Mouse (Mus musculus): ENCODE measurements around the gene Gm20388.

The Gm20388 gene

DNA sequence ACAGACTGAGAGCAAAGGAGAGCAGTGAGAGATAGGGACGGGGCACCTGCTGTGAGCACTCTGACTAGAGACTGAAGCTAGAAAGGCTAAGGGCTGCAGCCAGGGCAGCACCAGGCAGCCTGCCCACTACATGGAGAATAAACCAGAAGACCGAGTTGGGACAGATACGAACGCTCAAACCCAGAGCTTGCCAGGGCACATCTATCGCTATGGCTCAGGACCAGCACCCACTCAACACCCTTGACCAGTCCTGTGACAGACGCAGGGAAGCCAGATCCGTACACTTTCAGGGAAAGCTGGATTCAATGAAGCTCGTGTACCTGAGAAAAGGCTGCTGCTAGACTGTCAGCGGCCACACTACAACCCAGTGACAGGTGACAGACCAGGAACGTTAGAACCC is 674.9 kb downstream of the Gm20388 start:
- no peak for DNase-seq

DNA sequence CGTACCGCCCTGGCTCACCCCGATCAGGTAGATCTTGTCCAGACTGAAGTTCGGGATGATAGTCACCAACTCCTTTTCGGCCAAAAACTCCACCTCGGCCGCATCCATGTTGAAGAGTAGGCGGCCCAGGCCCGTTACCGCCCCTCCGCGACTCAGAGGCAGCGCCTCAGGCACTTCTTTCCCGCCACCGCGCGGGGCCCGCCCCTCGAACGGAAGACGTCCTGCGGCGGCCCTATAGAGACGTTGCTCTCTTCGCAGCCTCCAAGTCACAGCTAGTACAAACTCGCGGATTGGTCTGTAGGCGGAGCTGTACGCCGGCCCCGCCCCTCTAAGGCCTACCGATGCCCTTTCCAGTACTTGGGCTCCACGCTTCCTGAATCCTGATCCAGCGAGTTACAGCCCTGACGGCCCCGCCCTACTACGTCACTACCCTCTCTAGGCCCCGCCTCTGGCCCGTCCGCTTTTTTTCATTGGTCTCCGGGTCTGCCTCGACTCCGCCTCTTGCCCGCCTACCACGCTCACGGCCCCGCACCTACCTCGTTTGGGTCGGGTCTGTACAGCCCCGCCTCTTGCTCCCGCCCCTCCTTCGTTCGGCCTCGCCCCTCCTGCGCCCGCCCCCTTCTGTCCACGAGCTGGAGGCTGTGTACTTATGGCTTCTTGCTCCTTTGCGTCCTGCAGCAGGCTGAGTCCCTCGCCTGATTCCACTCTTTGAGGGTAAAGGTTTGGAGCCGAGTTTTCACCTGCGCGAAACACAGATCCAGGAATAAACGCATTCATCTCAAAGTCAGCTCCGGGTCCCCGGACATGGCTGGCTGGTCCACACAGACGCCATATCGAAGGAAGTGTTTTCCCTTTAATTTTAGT is 678.5 kb downstream of the Gm20388 start, which contains the start of gene Gins2:
Gins2 (minus strand) TSS at position 397 of the 864 bp plus-strand sequence.
- peak; percentile 98 to 99 for DNase-seq

DNA sequence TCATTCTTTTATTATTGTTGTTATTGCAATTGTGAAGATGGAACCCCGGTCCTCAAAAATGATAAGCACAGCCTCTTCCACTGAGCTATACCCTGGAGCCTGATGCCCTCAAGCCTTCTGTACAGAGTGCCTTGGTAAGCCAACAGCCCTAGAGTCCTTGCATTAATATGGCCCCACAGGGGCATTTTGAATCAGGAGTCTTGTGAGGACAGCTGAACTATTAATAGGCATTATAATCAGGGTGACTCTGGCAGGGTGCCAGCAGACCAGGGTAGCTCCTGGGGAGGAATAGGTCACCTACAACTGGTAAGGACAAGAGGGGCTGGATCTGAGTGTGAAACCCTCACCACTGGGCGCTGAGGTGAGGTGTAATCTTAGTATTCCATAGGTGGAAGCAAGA is 679.3 kb downstream of the Gm20388 start:
- DNase-seq = peak; percentile 63 to 72

DNA sequence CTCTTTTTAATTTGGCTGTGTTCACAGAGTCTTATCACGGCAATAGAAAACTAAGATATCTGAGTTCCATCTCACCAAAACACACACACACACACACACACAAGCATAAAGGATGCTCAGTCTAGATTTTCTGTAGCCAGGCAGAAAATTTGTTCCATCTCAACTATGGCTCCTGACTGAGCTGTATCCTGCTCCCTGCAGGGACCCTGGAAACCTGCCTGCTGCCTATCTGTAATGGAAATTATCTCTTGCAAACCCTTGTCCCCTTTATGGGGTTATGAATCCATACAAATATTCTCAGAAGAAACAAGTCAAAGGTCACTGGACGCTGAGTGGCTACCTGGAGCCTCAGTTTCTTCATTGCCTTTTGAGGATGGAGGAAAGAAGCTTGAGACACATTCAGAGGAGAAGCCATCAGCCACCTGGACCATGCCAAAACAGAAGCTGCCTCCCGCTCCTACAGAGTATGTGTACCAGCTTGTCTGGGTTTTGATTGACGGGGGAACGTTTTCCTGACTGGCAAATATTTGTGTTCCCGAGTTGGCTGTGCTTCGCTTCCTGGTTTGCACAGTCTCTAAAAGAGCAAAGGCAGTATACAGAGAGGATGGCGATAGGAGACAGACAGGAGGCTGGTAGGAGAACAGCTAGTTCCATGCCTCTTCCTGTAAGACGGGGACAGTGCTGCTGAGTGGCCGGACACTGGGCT is 681.1 kb downstream of the Gm20388 start:
- peak; percentile 81 to 85 for DNase-seq

DNA sequence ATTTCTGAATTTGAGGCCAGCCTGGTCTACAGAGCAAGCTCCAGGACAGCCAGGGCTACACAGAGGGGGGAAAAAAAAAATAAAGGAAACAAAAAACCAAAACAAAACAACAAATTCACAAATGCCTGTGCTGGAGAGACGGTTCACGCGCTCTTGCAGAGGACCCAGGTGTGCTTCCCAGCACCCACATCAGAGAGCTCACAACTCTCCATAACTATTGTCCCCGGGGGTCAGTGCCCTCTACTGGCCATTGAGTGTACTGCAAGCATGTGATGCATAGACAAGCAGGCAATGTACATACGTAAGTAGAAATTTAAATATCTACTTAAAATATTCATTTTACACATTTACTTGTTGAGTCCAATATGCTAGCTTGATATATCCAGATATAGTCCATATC is 683.9 kb downstream of the Gm20388 start:
- DNase-seq = no peak

DNA sequence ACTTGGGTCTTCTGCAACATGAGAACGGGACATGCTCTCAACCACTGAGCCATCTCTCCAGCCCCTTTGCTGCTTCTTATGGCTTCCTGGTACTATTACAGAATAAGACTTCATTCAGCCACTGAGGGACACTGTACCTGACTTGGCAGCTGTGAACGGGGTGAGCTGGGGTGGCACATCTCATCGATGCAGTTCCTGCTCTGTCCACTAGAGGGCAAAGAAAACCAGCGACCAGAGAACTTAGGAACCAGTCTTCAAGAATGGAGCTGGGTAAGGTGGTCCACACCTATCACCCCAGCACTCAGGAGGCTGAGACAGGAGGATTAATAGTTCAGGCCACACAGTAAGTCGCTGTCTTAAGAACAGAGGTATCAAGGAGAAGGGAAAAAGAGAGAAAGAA is 685.3 kb downstream of the Gm20388 start:
- peak; percentile 83 to 85 for DNase-seq

DNA sequence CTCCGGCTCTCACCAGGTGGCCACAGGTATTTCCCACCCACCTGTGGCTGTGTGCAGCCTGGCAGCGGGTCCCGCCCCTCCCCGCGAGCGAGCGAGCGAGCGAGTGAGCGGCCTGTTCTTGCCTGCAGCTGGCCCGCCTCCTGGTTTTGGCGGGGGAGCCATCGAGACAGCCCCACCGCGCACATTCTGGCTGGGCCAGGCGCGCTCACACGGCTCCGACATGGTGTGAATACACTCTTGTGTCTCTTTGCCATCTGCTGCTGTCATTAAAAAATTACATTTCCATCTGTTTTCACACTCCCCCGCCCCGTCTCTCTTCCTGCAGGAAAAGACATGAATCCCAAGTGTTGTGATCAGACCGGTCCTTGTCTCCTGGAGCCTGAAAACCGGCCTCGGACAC is 687.9 kb downstream of the Gm20388 start:
- peak; percentile 79 for DNase-seq

DNA sequence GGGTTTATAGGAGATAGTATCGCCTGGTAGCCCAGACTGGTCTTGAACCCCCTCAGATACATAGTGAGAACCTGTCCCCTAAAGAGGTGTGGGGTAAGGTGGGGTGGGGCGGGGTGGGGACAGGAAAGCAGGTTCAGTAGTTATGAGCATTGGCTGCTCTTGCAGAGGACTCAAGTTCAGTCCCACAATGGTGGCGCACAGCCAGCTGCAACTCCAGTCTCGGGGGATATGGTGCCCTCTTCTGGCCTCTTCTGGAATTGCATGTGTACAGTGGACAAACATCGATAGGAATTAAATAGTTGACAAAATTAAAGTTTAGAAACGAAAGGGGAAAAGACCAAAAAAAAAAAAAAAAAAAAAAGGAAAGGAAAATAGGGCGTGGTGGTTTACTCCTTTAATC is 688.9 kb downstream of the Gm20388 start:
- peak; percentile 87 to 93 for DNase-seq

DNA sequence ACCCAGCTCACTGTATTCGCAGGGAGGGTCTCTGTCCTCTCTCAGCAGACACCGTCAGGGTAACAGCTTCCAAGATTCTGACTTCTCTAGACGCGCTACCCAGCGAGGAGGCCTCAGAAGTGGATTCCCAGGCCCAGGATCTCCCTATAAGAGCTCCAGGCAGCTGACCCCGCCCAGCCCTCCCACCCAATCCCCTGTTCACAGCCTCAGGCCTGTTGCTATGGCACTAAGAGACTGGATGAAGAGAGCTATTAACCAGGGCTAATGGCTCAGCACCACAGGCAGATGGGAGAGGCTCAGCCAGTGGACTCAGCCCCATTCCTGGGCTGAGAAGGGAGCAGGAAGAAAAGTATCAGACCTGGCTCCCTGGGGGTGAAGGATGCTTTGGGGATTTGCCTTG is 692.0 kb downstream of the Gm20388 start:
- DNase-seq = no peak

DNA sequence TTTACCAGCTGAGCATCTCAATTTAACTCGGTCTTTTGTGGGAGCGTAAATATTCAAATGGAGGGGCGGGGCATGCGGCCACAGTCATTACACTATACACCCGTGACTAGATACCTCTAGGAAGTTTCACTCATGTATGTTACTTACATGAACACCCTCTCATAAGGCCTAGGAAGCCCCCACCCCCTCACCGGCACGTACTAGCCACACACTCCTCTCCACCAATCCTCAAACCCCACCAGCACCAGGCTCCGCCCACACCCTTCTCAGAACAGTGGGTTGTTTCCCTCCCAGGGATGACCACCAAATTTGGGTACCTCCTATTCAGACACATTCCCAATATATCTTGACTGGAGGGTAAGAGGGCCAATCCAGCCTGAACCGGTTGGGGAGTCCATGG is 696.8 kb downstream of the Gm20388 start:
- DNase-seq = no peak

DNA sequence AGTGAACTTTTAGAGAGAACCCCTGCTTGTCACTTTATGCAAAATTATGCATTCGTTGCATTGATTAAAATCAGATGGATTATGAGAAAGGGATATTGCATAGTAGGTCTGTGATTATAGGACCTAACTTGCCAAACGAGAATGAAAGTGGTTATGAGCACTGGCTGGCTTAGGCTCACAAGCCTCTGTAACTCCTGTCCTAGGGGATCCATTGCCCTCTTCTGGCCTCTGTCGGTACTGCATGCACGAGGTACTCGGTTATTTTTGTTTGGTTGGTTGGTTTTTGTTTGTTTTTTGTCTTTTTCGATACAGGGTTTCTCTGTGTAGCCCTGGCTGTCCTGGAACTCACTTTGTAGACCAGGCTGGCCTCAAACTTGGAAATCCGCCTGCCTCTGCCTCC is 697.2 kb downstream of the Gm20388 start:
- DNase-seq = peak; percentile 90 to 94

DNA sequence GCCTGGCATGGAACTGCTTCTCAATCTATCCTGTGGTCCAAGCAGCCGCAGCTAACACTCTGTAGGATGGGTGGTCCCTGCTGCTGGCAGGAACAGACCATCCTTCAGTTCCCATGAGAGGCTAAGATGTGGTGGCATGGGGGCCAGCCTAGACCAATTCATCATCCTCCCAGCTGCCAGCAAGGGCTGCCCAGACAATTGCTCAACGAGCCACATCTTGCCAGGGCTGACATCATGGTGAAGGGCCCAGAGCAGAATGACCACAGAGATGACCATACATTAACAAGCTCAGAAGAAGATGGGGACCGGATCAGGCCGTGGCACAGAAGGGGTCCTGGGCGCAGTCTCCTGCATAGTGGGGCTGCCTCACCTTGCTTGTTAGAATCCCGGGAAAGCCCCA is 700.2 kb downstream of the Gm20388 start:
- no peak for DNase-seq

DNA sequence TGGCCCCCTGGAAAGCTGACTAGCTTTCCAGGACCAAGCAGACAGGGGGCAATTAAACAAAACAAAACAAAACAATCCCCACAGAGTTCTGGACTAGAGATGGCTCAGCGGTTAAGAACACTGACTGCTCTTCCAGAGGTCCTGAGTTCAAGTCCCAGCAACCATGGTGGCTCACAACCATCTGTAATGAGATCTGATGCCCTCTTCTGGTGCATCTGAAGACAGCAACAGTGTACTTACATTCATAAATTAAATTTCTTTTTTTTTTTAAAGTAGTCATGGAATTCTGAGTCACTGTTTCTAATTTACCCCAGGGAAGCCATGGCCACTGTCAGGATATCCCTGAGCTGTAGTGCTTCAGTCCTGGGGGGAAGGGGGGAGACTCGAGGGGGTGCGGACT is 703.9 kb downstream of the Gm20388 start:
- DNase-seq = no peak

DNA sequence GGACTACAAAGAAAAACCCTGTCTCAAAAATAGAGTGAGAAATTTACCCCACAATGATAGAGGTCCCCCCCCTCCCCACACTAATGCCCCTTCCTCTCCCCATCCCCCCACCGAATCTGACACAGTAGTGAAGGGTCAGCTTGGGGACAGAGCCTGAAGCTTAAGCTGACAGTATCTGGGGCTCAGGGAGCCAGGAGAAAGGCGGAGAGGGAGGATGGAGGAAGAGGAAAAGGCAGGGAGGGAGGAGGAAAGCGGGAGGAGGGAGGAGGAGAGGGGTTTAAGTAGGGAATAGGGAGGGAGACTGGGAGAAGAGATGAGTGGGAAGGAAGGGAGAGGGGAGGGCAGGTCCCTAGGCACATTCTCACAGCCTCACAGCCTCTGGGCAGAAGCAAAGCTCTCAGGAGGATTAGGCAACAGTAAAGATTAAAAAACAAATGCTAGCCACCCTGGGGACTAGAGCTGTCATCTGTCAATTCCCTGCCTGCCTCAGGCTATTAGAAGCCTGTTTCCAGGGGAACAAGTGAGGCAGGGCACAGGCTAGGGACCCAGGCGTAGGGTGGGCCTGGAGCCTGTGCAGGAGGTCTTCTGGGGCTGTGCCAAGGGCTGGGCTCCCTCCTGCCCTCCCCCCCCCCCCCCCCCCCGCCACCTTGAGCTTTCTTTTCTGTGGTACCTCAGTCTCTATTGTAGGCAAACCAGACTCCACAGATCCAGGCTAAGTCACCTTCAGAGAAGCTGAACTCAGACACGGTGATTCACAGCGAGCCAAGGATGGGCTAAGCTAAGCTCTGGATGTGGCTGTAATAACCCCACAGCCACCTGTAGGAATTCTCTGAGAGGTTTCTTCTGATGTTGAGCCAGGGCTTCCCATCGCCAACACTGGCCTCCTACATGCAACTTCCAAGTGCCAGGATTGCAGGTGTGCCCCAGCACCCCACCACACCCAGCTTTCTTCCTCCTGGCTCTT is 706.3 kb downstream of the Gm20388 start:
- no peak for DNase-seq

DNA sequence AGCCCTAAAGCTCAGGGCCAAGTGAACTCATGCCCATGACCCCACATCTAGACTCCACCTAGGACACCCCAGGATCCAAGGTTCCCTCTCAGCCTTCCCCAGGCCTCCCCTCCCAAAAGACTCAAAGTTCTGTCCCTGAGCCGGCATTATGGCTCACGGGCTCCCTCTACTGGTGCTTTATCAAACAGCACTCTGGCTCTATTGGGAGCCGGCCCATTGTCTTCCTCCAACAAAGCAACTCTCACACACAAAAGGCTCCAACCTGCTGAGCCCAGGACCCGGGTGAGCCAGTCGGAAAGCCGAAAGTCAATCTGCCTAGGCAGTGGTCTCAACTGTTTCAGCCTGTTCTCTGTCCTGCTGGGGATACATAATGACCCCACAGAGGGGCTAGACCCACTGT is 707.5 kb downstream of the Gm20388 start:
- DNase-seq = peak; percentile 84 to 87

DNA sequence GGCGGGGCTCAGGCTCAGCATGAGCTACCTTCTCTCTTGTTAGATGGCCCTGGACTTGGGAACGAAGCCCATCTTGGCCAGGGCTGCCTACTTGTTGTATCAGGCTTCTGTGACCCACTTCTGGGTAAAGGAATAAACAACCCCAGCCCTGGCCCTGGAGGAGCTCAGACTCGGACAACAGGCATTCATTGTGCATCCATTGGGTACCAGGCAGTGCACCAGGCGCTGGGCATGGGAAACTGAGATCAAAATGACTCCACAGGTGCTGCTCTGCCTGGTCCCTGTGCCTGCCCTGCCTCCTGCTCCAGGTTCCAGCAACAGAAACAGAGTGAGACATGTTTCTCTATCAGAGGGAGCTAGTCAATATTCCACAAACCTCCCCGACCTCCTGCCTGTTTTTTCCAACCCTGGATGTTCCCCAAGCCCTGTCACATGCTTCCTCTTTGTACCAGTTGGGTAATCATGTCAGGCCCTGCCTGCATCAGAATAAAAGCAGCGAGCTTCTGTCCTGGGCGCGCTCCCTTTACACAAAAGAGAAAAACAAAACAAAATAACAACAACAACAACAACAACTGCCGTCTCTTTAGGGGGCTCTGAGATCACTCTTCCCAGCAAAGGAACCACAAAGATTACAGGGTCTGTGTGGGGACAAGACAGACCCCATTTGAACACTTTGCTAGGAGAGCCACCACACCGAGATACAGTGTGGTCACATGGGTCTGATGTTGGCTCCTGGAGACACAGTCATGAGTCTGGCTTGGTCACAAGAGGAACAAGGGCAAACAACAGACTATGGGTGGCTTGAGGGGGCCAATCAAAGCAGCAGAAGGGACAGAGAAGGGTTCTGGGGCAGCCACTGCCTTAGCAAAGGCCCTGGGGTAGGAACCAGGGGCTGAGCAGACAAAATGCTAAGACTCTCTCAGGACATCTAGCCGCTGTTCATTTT is 708.9 kb downstream of the Gm20388 start:
- DNase-seq = no peak

DNA sequence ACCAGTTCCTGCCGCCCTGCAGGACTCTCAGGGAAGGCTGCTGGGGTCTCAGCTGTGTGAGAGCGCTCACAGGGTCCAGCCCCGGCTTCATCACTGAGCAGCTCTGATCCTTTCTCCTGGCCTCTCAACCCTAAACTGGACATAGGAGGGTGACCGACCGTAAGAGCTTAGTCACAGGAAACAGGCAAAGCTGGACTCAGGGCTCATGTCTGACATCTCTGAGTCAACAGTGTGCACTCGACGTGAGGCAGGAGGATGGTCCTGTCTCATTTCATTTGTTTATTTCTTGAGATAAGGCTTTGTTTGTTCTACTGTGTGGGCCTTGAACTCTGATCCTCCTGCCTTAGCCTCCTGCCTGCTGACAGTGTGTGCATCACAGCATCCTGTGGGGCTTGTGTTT is 709.8 kb downstream of the Gm20388 start:
- no peak for DNase-seq

DNA sequence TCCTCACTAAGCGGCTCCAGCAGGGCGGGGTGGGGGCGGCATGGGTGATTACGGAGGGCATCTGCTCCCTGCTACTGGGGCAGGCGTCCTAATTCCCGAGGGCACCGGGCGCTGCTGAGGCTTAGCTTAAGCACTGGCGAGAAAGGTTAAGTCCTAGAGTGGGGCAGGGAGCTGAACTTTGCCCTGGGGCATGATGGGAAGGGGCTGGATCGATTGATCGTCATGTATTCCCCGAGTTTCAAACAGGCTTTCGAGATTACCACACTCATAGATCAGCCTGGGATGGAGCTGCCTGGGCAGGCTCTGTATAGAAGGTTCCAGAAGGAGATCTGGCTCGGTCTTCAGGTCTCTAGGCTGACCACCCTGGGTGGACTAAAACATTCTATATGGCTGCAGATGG is 711.5 kb downstream of the Gm20388 start:
- DNase-seq = no peak

DNA sequence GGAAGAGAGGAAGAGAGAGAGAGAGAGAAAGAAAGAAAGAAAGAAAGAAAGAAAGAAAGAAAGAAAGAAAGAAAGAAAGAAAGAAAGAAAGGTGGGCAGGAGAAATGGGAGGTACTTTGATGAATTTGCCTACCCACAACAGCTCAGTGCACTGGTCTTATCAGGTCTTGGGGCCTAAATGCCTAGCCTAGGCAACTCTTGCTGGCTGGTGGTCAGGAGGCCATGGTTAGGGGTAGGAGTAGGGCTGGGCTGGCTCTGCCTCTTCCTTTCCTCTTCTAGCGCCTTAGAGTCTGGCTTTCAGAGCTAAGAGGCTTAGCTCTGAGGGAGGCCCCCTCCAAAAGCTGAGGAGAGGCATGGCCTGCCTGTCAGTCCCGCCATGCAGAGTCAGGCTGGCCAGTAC is 713.0 kb downstream of the Gm20388 start:
- DNase-seq = no peak

DNA sequence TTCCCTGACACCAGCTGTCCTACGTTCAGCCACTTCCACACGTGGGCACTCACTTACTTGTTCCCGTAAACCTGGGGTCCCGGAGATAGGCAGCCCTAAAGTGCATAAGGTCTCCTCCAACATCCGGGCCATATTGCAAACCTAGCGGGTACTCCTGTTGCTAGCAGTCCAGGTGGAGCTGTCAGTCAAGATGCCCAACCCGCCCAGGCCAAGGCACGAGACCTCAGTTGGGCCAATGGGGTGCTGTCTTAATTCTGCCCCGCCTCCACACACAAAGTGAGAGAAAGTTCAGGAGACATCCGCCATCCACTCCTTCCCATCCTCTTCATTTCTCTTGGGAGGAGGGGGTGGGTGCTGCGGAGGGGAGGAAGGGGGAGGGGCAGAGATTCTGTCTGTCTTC is 715.8 kb downstream of the Gm20388 start:
- DNase-seq = no peak

DNA sequence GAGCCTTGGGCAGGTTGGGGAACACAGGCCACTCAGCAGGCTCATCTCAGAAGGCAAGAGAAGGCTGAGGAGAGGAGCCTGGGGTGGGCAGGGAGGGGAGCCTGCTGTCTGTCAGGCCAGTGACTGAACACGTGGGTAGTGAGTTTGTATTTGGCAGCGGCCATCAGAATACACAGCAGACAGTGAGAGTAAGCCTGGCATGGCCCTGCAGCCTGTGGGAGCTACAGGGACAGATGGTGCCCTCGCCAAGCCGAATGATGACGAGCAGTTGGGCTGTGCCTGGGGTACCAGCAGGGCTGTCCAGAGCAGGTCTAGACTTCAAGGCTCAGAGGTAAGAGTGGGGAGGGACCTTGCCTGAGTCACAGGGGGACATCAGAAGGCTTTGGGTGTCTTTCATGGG is 716.7 kb downstream of the Gm20388 start:
- DNase-seq = peak; percentile 92 to 93

DNA sequence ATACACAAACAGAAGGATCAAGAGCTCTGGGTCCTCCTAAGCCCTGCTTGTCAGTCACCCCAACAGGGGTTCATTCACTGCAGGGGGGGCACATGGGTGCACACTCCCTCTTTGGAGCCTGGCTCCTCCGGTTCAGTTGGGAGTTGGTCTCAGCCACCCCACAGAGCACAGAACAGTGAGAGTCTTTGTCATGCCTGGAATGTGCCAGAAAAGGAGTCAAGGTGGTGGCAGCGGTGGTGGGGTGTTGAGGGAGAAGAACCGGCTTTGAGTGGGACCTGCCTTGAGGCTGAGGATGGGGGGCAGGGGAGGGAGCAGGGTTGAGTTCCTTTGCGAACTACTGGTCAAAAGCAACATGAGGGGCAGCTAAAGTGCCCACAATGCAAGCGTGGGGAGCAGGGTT is 719.4 kb downstream of the Gm20388 start:
- no peak for DNase-seq
